Mouse (Mus musculus) left cerebral cortex, adult 6 months (tissue): ENCODE results near the gene Pqbp1. TPM values are rescaled to one million over a fixed set of nuclear protein-coding genes. Genes with fewer than 3 reads are reported as not detected.

ENCODE experiments used
- long read RNA-seq, 2 experiments: library from polyadenylated mRNA; unstranded; transcript quantifications; one replicate each; pipeline ENCODE4 v2.0.0; 2019 to 2020
- polyA plus RNA-seq: library from polyadenylated mRNA; unstranded; fragments of <200 nt; fragmentation: Nextera tagmentation; gene quantifications from 2 replicates; pipeline ENCODE4 v1.2.3, GENCODE M21; 2021

Pqbp1 gene
- 64.3 and 77.7 TPM in 2 replicates for polyA plus RNA-seq
- long read RNA-seq, experiment 1, transcript Pqbp1-202 (6 exons, 1,374 nt): minor isoform, 6 of 59 reads
- long read RNA-seq, experiment 1, transcript Pqbp1-203 (7 exons, 1,148 nt): major isoform, 26 of 59 reads
- long read RNA-seq, experiment 1, transcript Pqbp1-201 (7 exons, 1,104 nt): minor isoform, 15 of 59 reads
- long read RNA-seq, experiment 1, partial matches to known transcripts: 1 of 59 reads
- long read RNA-seq, experiment 1, other reads (novel, unspliced or antisense): 7 of 59 reads
- long read RNA-seq, experiment 2, transcript Pqbp1-203 (7 exons, 1,148 nt): major isoform, 29 of 74 reads
- long read RNA-seq, experiment 2, transcript Pqbp1-201 (7 exons, 1,104 nt): minor isoform, 20 of 74 reads
- long read RNA-seq, experiment 2, transcript Pqbp1-202 (6 exons, 1,374 nt): minor isoform, 5 of 74 reads
- long read RNA-seq, experiment 2, partial matches to known transcripts: 12 of 74 reads
- long read RNA-seq, experiment 2, other reads (novel, unspliced or antisense): 5 of 74 reads

DNA sequence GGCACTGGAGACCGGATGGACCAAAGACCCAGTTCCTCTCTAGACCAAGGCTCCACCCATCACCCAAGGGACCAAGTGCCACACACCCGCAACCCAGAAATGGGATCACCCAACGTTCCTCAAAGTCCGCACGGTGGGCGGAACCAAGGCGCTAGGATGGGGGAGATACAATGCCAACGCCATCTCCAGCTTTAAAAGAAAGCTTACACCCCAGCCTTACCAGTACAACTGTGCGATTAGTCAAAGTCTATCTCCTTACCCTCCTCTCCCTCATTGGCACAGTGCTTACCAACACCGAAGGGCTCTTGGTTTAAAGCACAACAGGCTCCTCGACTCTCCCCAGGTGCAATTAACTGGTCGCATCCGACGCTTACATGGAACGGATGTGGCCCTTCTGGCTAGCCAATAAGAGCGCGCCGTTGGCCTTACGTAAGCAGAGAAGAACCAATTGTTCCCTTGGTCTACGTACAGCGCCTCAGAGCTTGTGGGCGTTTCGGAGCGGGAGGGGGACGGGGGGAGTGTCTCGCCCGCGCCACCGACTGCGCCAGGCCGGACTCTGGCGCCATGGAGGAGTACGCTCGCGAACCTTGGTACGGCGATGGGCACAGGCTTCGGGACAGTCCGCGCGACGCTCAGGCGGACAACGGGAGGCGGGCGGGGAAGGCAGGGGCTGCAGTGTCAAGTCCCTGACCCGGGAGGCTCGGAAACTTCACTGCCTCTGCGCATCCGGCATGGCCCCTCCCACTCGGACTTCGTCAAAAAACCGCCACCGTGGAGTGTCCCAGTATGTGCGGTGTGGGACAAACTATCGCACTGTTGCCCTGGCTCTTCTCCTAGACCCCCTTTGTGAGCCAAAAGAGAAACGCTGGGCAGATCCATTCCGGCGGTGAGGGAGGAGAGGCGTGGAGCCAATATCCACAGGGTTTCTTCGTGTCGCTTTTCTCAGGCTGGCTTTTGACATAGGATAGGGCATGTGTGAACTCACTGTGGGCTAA, at the start of gene Pqbp1, which contains the start of gene Timm17b:
Gene Pqbp1 (minus strand): TSS at position 390 of the 995 bp plus-strand sequence.
Gene Timm17b (plus strand): TSS at position 478 of the 995 bp plus-strand sequence.

GRCm38 (mm10) chrX:7947108-7947899, 48.2 kb upstream of the Pqbp1 start, which contains the start of gene Hdac6:
TSS of gene Hdac6 (minus strand) at chrX:7947889.

GRCm38 (mm10) chrX:7928270-7928790, 29.3 kb upstream of the Pqbp1 start, which contains the start of gene Eras:
TSS of gene Eras (minus strand) at chrX:7928607.

DNA sequence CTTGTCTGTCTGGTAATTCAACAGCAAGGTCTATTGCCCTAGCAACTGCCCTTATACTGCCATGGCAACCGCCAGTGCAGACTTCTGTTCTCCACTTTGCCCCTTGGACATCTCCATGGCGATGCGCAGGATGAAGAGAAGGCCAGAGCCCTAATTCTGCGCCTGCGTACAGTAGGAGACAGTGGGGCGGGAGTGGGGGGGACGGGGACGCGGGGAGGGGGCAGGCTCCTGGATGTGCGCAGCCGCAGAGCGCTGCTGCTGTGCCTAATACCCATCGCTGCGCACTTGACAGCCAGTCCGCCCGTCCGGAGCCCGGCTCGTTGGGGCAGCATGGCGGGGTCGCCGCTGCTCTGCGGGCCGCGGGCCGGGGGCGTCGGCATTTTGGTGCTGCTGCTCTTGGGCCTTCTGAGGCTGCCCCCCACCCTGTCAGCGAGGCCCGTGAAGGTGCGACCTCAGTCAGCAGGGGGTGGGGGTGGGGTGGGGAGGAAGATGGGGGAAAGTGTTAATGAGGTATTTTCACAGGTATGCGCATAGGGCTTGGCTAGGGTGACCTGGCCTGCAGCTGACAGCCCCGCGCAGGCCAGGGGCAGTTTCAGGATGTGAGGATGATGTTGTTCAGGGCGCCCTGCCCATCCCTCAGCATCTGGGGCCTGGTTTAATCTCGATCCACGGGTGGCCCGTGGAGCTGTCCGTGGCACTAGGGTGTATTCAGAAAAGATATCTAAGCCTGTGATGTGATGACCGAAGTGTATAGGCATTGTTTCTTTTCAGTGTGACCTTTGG, 20.7 kb upstream of the Pqbp1 start, which contains the start of gene Pcsk1n:
Gene Pcsk1n (plus strand): TSS at position 222 of the 783 bp plus-strand sequence.

DNA sequence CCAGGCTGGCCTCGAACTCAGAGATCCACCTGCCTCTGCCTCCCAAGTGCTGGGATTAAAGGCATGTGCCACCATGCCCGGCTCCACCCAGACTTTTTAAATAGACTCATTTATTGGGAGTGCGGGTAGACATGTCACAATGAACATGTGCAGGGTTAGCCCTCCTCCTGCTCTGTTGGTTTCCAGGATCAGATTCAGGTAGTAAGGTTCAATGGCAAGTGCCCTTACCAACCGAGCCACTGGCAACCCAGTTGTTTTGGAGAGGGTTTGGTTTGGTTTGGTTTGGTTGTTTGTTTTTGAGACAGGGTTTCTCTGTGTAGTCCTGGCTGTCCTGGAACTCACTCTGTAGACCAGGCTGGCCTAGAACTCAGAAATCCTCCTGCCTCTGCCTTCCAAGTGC, 10.2 kb upstream of the Pqbp1 start, which contains the start of gene Gm10490:
Gene Gm10490 (plus strand): TSS at position 301 of the 400 bp plus-strand sequence.

GRCm38 (mm10) chrX:7907735-7908134, 8.7 kb upstream of the Pqbp1 start, which contains the start of gene Gm10491:
TSS of gene Gm10491 (minus strand) at chrX:7907835.

DNA sequence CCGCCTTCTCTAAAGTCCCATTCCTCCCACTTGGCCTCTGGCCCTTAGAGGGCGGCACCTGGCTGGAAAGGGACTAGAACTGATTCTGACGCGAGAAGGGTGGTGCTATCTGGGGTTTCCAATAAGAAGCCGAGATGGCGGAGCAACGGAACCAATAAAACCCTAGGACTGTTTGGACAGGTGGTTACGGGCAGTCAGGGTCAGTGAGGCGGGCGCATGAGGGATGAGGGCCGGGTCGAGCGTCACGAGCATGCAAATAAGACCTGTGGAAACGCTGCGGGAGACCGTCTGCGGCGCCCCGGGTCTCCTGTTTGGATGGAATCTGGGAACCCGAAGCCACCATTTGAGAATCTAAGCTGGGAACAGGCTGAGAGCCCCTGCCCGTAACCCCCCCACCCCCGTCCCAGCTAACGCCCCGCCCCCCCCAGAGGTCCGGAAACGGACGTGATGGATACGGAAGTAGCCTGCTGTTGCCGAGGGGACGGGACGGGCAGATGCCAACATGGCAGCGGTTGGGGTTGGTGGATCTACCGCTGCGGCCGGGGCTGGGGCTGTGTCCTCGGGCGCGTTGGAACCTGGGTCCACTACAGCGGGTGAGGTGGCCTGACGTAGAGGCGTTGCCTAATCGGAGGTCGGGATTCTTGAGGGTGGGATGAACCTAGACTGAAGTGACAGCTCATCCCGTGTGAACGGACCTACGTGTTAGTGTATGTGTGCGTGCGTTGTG, 15.1 kb downstream of the Pqbp1 start, which contains the start of gene Slc35a2:
Gene Slc35a2 (plus strand): TSS at position 188 of the 727 bp plus-strand sequence.

GRCm38 (mm10) chrX:7878007-7878419, 21.1 kb downstream of the Pqbp1 start, which contains the start of gene Pim2:
TSS of gene Pim2 (plus strand) at chrX:7878262.

Other genes starting within 250 kb of the Pqbp1 start
- 1.1 and 1.3 TPM in 2 replicates for gene Prickle3, start 242.0 kb downstream of the Pqbp1 start, polyA plus RNA-seq
- gene Plp2, start 227.9 kb downstream of the Pqbp1 start, polyA plus RNA-seq: 12.5 and 19.4 TPM in 2 replicates
- 0.20 and 0.41 TPM in 2 replicates for gene Magix, start 218.0 kb downstream of the Pqbp1 start, polyA plus RNA-seq
- gene Gpkow, start 202.1 kb downstream of the Pqbp1 start, polyA plus RNA-seq: 14.0 and 20.9 TPM in 2 replicates
- gene Wdr45, start 184.9 kb downstream of the Pqbp1 start, polyA plus RNA-seq: 16.0 and 48.4 TPM in 2 replicates
- gene Gm45208, start 177.0 kb downstream of the Pqbp1 start, polyA plus RNA-seq: 0.53 TPM in 1 of 2 replicates, not detected in the other
- 110 and 132 TPM in 2 replicates for gene Praf2, start 170.8 kb downstream of the Pqbp1 start, polyA plus RNA-seq
- 7.5 and 8.8 TPM in 2 replicates for gene Ccdc120, start 148.4 kb downstream of the Pqbp1 start, polyA plus RNA-seq
- 7.3 and 12.4 TPM in 2 replicates for gene Tfe3, start 136.7 kb downstream of the Pqbp1 start, polyA plus RNA-seq
- 35.3 and 40.6 TPM in 2 replicates for gene Gripap1, start 109.5 kb downstream of the Pqbp1 start, polyA plus RNA-seq
- gene Kcnd1, start 77.0 kb downstream of the Pqbp1 start, polyA plus RNA-seq: 3.7 and 5.4 TPM in 2 replicates
- gene Otud5, start 57.9 kb downstream of the Pqbp1 start, polyA plus RNA-seq: 6.5 and 37.5 TPM in 2 replicates
- gene Pim2, start 21.0 kb downstream of the Pqbp1 start, polyA plus RNA-seq: 34.2 and 39.8 TPM in 2 replicates
- gene Slc35a2, start 15.2 kb downstream of the Pqbp1 start, polyA plus RNA-seq: 17.0 and 19.7 TPM in 2 replicates
- gene Timm17b, start 88 bp upstream of the Pqbp1 start, polyA plus RNA-seq: 52.7 and 64.9 TPM in 2 replicates
- not detected in 2 replicates for gene Gm10491, start 8.6 kb upstream of the Pqbp1 start, polyA plus RNA-seq
- not detected in 2 replicates for gene Gm10490, start 10.3 kb upstream of the Pqbp1 start, polyA plus RNA-seq
- 460 and 1,161 TPM in 2 replicates for gene Pcsk1n, start 20.6 kb upstream of the Pqbp1 start, polyA plus RNA-seq
- gene Eras, start 29.3 kb upstream of the Pqbp1 start, polyA plus RNA-seq: not detected in 2 replicates
- gene Hdac6, start 48.6 kb upstream of the Pqbp1 start, polyA plus RNA-seq: 9.2 and 9.8 TPM in 2 replicates
- gene Gata1, start 78.8 kb upstream of the Pqbp1 start, polyA plus RNA-seq: not detected in 2 replicates
- 0.33 TPM in 1 of 2 replicates, not detected in the other for gene Glod5, start 119.2 kb upstream of the Pqbp1 start, polyA plus RNA-seq
- gene Suv39h1, start 175.5 kb upstream of the Pqbp1 start, polyA plus RNA-seq: 7.6 and 9.3 TPM in 2 replicates
- 0.25 and 0.46 TPM in 2 replicates for gene Was, start 191.2 kb upstream of the Pqbp1 start, polyA plus RNA-seq
- gene Wdr13, start 233.6 kb upstream of the Pqbp1 start, polyA plus RNA-seq: 17.2 and 22.4 TPM in 2 replicates
- gene Rbm3, start 246.6 kb upstream of the Pqbp1 start, polyA plus RNA-seq: 160 and 174 TPM in 2 replicates